Mouse (Mus musculus) neural tube, embryonic 13.5 days (tissue): ENCODE results near the gene Slc25a21. TPM values are rescaled to one million over a fixed set of nuclear protein-coding genes. Genes with fewer than 3 reads are reported as not detected.
"Not testable (repeated sequence)": the region's sequence is repeated elsewhere in the genome, so short reads cannot be mapped to it uniquely, and the experiment has no call there.

Source experiments
- ATAC-seq: fragments of 200-750 bp; cut with Nextera tagmentation; 2 replicates; pipeline ENCODE4 v1.8.0; 2017; ENCODE audit warnings: low read depth, mild to moderate bottlenecking, moderate TSS enrichment, moderate library complexity
- H3K27ac ChIP-seq: fragments of 300-500 bp; sonication (generic); replicated peaks from 2 replicates; pipeline ENCODE4 v1.5.1; 2015; ENCODE audit warnings: moderate library complexity, mild to moderate bottlenecking, inconsistent platforms
- H3K27me3 ChIP-seq: fragments of 300-500 bp; sonication (generic); 2 replicates; pipeline ENCODE4 v1.6.1; 2015; ENCODE audit warnings: mild to moderate bottlenecking, inconsistent platforms
- H3K36me3 ChIP-seq: fragments of 300-500 bp; sonication (generic); 2 replicates; pipeline ENCODE4 v1.6.1; 2015; ENCODE audit warnings: mild to moderate bottlenecking, inconsistent platforms
- H3K4me1 ChIP-seq: fragments of 300-500 bp; sonication (generic); replicated peaks from 2 replicates; pipeline ENCODE4 v1.6.1; 2015; ENCODE audit warnings: inconsistent platforms
- H3K4me2 ChIP-seq: fragments of 300-500 bp; sonication (generic); 2 replicates; pipeline ENCODE4 v1.6.1; 2015; ENCODE audit warnings: inconsistent platforms, mild to moderate bottlenecking, moderate library complexity
- H3K4me3 ChIP-seq: fragments of 300-500 bp; sonication (generic); 2 replicates; pipeline ENCODE4 v1.5.1; 2015; ENCODE audit warnings: mild to moderate bottlenecking, inconsistent platforms
- H3K9ac ChIP-seq: fragments of 300-500 bp; sonication (generic); 2 replicates; pipeline ENCODE4 v1.6.1; 2015; ENCODE audit warnings: moderate library complexity, mild to moderate bottlenecking, inconsistent platforms
- H3K9me3 ChIP-seq: fragments of 300-500 bp; sonication (generic); 2 replicates; pipeline ENCODE4 v1.6.1; 2016; ENCODE audit warnings: inconsistent platforms
- WGBS: fragments of 180-500 bp; shearing (Covaris S2); methylation state at CpG from one replicate; pipeline ENCODE4 v1.1.7; 2015; 5-methylcytosine and 5-hydroxymethylcytosine counted together
- polyA plus RNA-seq: library from polyadenylated mRNA; unstranded; fragments of >200 nt; fragmentation: Nextera tagmentation; extraction: Ambion mirVana; gene quantifications from 2 replicates; pipeline ENCODE4 v1.2.1, GENCODE M21; 2015

Slc25a21 gene
- 0.28 TPM in 1 of 2 replicates, not detected in the other for polyA plus RNA-seq

- Histone ChIP-seq H3K27me3 (peaks cover 31% of the 10 kb centered on the region), H3K4me2 (peak within 1 kb of the TSS; percentile 86), H3K27ac (no peak within 1 kb of the TSS), H3K9ac (peak within 1 kb of the TSS; percentile 56), H3K9me3 (no peaks in the 10 kb centered on the region), H3K4me3 (peak within 1 kb of the TSS; percentile 47), H3K36me3 (no peaks in the 10 kb centered on the region), H3K4me1 (peaks cover 12% of the 10 kb centered on the region)
- no peak for ATAC-seq
- WGBS = 54% methylated on average over 10 of the region's 10 CpGs
Measured at GRCm38 (mm10) chr12:57197363-57198026, at the start of gene Slc25a21. Gene Slc25a21 (minus strand): TSS chr12:57197472.

GRCm38 (mm10) chr12:57243671-57244495 is 46.6 kb upstream of the Slc25a21 start:
- no peak overlapping the region for H3K9ac ChIP-seq
- no peaks in the 10 kb centered on the region for H3K27me3 ChIP-seq
- peaks cover 24% of the 10 kb centered on the region for H3K36me3 ChIP-seq
- 86% methylated on average over 5 of the region's 5 CpGs for WGBS
- H3K27ac ChIP-seq = no peak overlapping the region
- no peak for ATAC-seq
- no peaks in the 10 kb centered on the region for H3K9me3 ChIP-seq
- no peaks in the 10 kb centered on the region for H3K4me1 ChIP-seq
- no peak overlapping the region for H3K4me2 ChIP-seq
- no peak overlapping the region for H3K4me3 ChIP-seq

- no peak for ATAC-seq
- H3K4me3 ChIP-seq = no peak overlapping the region
- no peak overlapping the region for H3K4me2 ChIP-seq
- peaks cover 3% of the 10 kb centered on the region for H3K36me3 ChIP-seq
- H3K4me1 ChIP-seq = peaks cover 15% of the 10 kb centered on the region
- no peak overlapping the region for H3K27ac ChIP-seq
- WGBS = 84% methylated on average over 5 of the region's 5 CpGs
- H3K27me3 ChIP-seq = no peaks in the 10 kb centered on the region
- no peaks in the 10 kb centered on the region for H3K9me3 ChIP-seq
- H3K9ac ChIP-seq = no peak overlapping the region
Measured at GRCm38 (mm10) chr12:57233386-57233785, 36.1 kb upstream of the Slc25a21 start.

DNA sequence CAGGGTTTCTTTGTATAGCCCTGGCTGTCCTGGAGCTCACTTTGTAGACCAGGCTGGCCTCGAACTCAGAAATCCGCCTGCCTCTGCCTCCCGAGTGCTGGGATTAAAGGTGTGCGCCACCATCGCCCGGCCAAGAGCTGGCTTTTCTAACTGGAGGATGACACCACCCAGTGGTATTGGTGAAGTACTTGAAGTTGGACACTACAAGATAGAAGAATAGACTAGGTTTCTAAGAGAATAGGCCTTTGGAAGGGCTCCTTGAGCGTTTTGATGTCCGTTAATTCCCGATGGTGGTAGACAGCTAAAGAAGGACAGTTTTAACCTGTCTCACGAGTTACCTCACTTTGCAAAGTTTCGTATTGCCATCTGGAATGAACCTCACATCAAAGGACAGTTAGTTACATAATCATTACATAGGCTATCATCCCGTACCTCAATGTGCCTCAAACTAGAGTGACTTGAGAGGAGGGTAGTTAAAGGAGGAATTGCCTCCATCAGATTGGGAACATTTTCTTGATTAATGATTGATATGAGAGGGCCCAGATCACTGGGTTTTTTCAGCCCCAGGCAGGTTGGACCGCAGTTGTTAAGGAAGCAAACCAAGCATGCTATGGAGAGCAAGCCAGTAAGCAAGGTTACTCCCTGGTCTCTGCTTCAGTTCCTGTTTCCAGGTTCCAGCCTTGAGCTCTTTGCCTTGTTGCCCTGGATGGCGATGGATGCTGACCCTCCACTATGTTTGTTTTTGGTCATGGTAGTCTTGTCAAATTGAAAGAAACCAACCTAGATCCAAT is 34.0 kb upstream of the Slc25a21 start:
- Histone ChIP-seq H3K36me3 (no peaks in the 10 kb centered on the region), H3K4me3 (peak overlapping the region; percentile 71), H3K27ac (no peak overlapping the region), H3K4me2 (peak overlapping the region; percentile 67), H3K27me3 (no peaks in the 10 kb centered on the region), H3K9ac (0 out of 2 replicates have a peak overlapping the region, but pooled peaks have one; percentile 85), H3K9me3 (no peaks in the 10 kb centered on the region), H3K4me1 (peaks cover 15% of the 10 kb centered on the region)
- 75% methylated on average over 14 of the region's 14 CpGs for WGBS
- peak; percentile 3; the same call in 1 of the 2 replicates for ATAC-seq

- H3K4me3 ChIP-seq = peak within 1 kb of the TSS; percentile 71
- no peaks in the 10 kb centered on the region for H3K36me3 ChIP-seq
- peak within 1 kb of the TSS; percentile 84 for H3K27ac ChIP-seq
- H3K4me2 ChIP-seq = peak within 1 kb of the TSS; percentile 67
- H3K4me1 ChIP-seq = peaks cover 15% of the 10 kb centered on the region
- peak; percentile 98 for ATAC-seq
- peak within 1 kb of the TSS; percentile 85 for H3K9ac ChIP-seq
- no peaks in the 10 kb centered on the region for H3K27me3 ChIP-seq
- WGBS = under 1% methylated on average over 58 of the region's 58 CpGs
- H3K9me3 ChIP-seq = no peaks in the 10 kb centered on the region
Measured at GRCm38 (mm10) chr12:57230192-57230706, 33.0 kb upstream of the Slc25a21 start, which contains the start of the genes Prps1l3 and Mipol1. Gene Prps1l3 (plus strand): TSS chr12:57230412. Gene Mipol1 (plus strand): TSS chr12:57230427.

GRCm38 (mm10) chr12:57229703-57230102 is 32.4 kb upstream of the Slc25a21 start:
- Histone ChIP-seq H3K27ac (peak overlapping the region; percentile 84), H3K4me2 (peak overlapping the region; percentile 67)

GRCm38 (mm10) chr12:57227776-57228175 is 30.5 kb upstream of the Slc25a21 start:
- H3K27me3 ChIP-seq = no peaks in the 10 kb centered on the region
- H3K9ac ChIP-seq = no peak overlapping the region
- H3K36me3 ChIP-seq = no peaks in the 10 kb centered on the region
- no peak overlapping the region for H3K27ac ChIP-seq
- H3K4me2 ChIP-seq = no peak overlapping the region
- H3K4me1 ChIP-seq = peaks cover 15% of the 10 kb centered on the region
- WGBS = 91% methylated on average over 4 of the region's 8 CpGs
- H3K9me3 ChIP-seq = no peaks in the 10 kb centered on the region
- no peak for ATAC-seq
- no peak overlapping the region for H3K4me3 ChIP-seq

More at GRCm38 (mm10) chr12:57229703-57230102, 32.4 kb upstream of the Slc25a21 start:
- 38% methylated on average over 4 of the region's 4 CpGs for WGBS
- peak overlapping the region; percentile 71 for H3K4me3 ChIP-seq
- no peaks in the 10 kb centered on the region for H3K36me3 ChIP-seq
- no peaks in the 10 kb centered on the region for H3K27me3 ChIP-seq
- H3K9me3 ChIP-seq = no peaks in the 10 kb centered on the region
- ATAC-seq = peak; percentile 30; the same call in 1 of the 2 replicates
- peak overlapping the region; percentile 85 for H3K9ac ChIP-seq
- peaks cover 15% of the 10 kb centered on the region for H3K4me1 ChIP-seq

GRCm38 (mm10) chr12:57226411-57226810 is 29.1 kb upstream of the Slc25a21 start:
- no peak for ATAC-seq
- H3K27me3 ChIP-seq = no peaks in the 10 kb centered on the region
- H3K36me3 ChIP-seq = no peaks in the 10 kb centered on the region
- WGBS = 89% methylated on average over 9 of the region's 9 CpGs
- H3K4me3 ChIP-seq = no peak overlapping the region
- peaks cover 10% of the 10 kb centered on the region for H3K4me1 ChIP-seq
- no peaks in the 10 kb centered on the region for H3K9me3 ChIP-seq
- no peak overlapping the region for H3K9ac ChIP-seq
- H3K4me2 ChIP-seq = no peak overlapping the region
- H3K27ac ChIP-seq = no peak overlapping the region

DNA sequence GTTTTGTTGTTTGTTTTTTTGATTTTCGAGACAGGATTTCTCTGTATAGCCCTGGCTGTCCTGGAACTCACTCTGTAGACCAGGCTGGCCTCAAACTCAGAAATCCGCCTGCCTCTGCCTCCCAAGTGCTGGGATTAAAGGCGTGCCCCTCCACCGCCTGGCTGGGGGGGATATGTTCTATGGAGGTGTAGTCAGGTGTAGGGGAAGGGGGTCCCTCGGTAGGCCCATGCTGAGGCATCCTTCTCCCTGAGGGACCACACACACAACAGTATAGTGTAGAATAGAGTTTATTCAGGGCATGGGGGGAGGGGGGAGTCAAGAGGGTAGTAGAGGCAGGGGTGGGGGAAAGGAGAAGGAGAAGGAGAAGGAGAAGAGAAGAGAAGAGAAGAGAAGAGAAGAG is 15.2 kb upstream of the Slc25a21 start:
- not testable (repeated sequence) for H3K27me3 ChIP-seq, H3K9me3 ChIP-seq, H3K36me3 ChIP-seq, H3K27ac ChIP-seq, H3K4me1 ChIP-seq, H3K4me3 ChIP-seq, H3K9ac ChIP-seq
- peak; percentile 58; the same call in 1 of the 2 replicates for ATAC-seq
- H3K4me2 ChIP-seq = peak overlapping the region; percentile 84; the same call in 1 of the 2 replicates
- 86% methylated on average over 5 of the region's 5 CpGs for WGBS

DNA sequence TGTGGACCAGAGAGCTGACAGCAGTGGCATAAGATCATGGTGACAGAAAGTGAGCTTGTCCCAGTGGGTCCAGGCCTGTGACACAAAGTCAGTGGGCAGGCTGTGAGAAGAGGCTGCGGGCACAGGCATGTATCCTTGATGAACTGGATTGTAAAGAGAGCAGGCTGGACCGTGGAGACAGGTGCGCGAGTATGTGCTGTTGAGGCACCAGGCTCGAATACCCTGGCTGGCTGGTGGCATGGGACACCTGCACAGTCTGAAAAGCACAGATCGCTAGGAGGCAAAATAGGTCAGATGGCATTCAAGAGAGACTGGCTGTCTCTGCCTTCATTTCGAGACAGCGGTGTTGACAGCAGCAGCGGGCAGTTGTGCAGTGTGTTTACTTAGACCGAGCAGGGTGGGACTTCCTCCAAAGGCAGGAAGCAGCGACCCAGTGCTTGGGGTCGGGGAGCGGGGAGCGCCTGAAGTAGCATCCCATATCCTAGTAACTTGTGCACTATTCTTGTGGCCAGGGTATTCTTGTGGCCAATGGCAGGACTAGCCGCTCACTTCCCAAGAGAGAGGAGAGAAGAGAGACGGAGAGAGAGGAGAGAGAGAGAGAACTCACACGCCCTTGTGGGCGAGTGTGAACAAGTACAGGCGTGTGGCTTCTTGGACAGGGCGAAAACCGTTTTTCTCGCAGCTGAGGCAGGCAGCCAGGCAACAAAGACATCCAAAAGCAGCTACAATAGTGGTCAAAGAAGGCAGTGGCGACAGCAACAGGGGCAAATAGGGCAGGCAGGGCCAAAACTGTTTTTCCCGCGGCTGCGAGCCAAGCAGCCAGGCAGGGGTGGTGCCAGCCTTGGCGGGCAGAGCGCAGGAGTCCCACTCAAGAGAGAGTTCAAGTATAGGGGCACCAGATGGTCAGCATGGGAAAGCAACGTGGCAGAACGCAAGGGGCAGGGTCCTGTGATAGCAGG is 14.4 kb upstream of the Slc25a21 start:
- 9% methylated on average over 30 of the region's 30 CpGs for WGBS

More for the DNA sequence above, 14.4 kb upstream of the Slc25a21 start:
- H3K27ac ChIP-seq = 0 out of 2 replicates have a peak overlapping the region, but pooled peaks have one; percentile 19
- H3K36me3 ChIP-seq = no peaks in the 10 kb centered on the region
- H3K4me1 ChIP-seq = peaks cover 8% of the 10 kb centered on the region
- peak overlapping the region; percentile 72 for H3K9ac ChIP-seq
- H3K9me3 ChIP-seq = no peaks in the 10 kb centered on the region
- peak; percentile 75 for ATAC-seq
- H3K4me3 ChIP-seq = peak overlapping the region; percentile 48
- H3K27me3 ChIP-seq = no peaks in the 10 kb centered on the region
- peak overlapping the region; percentile 84 for H3K4me2 ChIP-seq
